Mouse (Mus musculus): ENCODE measurements around the gene Peg10. TPM values are rescaled to one million over a fixed set of nuclear protein-coding genes. Genes with fewer than 3 reads are reported as not detected.

The Peg10 gene
- total RNA-seq (2021): 1 to 10 TPM; 1.1 to 1.5 TPM
- long read RNA-seq, experiment 1: 0 reads
- long read RNA-seq, experiment 2: 0 reads

- H3K4me3 ChIP-seq: peak within 1 kb of the TSS; percentile 84
- intact Hi-C loops (cut with DNase I): loop anchor here (5.0 to 10.0 kb wide), 2 partner anchors 40 to 192 kb away; no protein-coding TSS in a partner anchor
- peak within 1 kb of the TSS; percentile 84 for H3K27ac ChIP-seq
- peak; percentile 86 for DNase-seq
- peak; percentile 73 for TF ChIP-seq CTCF (IDR thresholded peaks at IDR 0.05)
Observed at GRCm38 (mm10) chr6:4746696-4747439, at the start of gene Peg10, which contains the start of gene Sgce. Gene Peg10 (plus strand): TSS chr6:4747306. Gene Sgce (minus strand): TSS chr6:4747207.

- peak; percentile 70 for DNase-seq
- no peak for TF ChIP-seq CTCF (IDR thresholded peaks at IDR 0.05)
- intact Hi-C loops (cut with DNase I): loop anchor here (10.0 kb wide), 1 partner anchor 147 kb away; no protein-coding TSS in a partner anchor
- no peak overlapping the region for H3K4me3 ChIP-seq
- peak overlapping the region; percentile 38; the same call in 1 of the 2 replicates for H3K27ac ChIP-seq
Observed at GRCm38 (mm10) chr6:4701641-4702040, 45.5 kb upstream of the Peg10 start.

GRCm38 (mm10) chr6:4703908-4704307 is 43.2 kb upstream of the Peg10 start:
- intact Hi-C loops (cut with DNase I): loop anchor here (10.0 kb wide), 1 partner anchor 149 kb away; no protein-coding TSS in a partner anchor
- no peak overlapping the region for H3K27ac ChIP-seq

GRCm38 (mm10) chr6:4706415-4706814 is 40.7 kb upstream of the Peg10 start:
- Histone ChIP-seq H3K4me3 (no peak overlapping the region), H3K27ac (peak overlapping the region; percentile 9; the same call in 1 of the 2 replicates)
- intact Hi-C loops (cut with DNase I): loop anchor here (5.0 to 10.0 kb wide), 4 partner anchors 41 to 406 kb away; partner anchors contain the start of genes Peg10 and Sgce
- peak; percentile 62 for DNase-seq
- TF ChIP-seq CTCF (IDR thresholded peaks at IDR 0.05): peak; percentile 24; the same call in 1 of the 2 replicates

More at GRCm38 (mm10) chr6:4703908-4704307, 43.2 kb upstream of the Peg10 start:
- no peak overlapping the region for H3K4me3 ChIP-seq
- TF ChIP-seq CTCF (IDR thresholded peaks at IDR 0.05): no peak
- DNase-seq: no peak

DNA sequence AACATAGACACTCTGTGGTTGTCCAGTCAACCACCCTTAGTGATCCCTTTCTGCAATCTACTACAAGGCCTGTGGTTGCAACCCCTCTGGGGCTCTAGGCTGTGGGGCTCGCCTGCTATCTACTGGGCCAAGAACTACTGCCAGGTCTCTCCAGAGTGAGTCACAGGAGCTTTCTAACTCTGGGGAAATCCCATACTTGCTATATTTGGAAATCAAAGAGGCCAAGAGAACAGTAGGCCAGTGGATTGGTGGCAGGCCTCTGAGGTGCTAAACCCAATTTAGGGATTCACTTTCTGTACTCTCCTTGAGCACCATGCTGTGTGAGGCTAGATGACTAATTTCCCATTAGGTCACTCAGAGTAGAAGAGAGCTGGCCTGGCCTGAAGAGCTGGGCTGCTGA is 38.1 kb upstream of the Peg10 start:
- DNase-seq: peak; percentile 57
- no peak for TF ChIP-seq CTCF (IDR thresholded peaks at IDR 0.05)
- Histone ChIP-seq H3K27ac (no peak overlapping the region), H3K4me3 (no peak overlapping the region)
- intact Hi-C loops (cut with DNase I): loop anchor here (5.0 to 10.0 kb wide), 4 partner anchors 38 to 403 kb away; partner anchors contain the start of genes Peg10 and Sgce

GRCm38 (mm10) chr6:4716171-4716570 is 30.9 kb upstream of the Peg10 start:
- intact Hi-C loops (cut with DNase I): no loop called here
- Histone ChIP-seq H3K27ac (no peak overlapping the region), H3K4me3 (no peak overlapping the region)
- no peak for DNase-seq
- no peak for TF ChIP-seq CTCF (IDR thresholded peaks at IDR 0.05)

- Histone ChIP-seq H3K27ac (no peak overlapping the region), H3K4me3 (no peak overlapping the region)
- no peak for TF ChIP-seq CTCF (IDR thresholded peaks at IDR 0.05)
- intact Hi-C loops (cut with DNase I): no loop called here
- DNase-seq: no peak
Observed at GRCm38 (mm10) chr6:4717344-4717743, 29.8 kb upstream of the Peg10 start.

DNA sequence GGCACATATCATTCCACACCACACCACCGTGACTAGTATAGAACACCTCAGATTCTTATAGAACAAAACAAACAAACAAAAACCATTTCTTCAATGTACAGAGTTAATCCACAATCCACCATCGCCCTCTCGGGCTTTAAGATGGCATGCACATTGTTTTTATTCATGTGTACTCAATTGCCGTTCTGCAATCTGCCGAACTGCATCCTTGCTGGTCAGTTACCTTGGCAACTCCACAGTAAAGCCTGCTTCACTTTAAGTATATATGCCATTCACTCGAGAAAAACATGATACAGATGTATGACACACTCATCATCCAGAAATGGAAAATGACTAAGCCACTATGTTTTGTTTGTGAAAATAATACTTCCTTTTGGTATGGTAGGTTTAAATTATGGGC is 25.0 kb upstream of the Peg10 start:
- intact Hi-C loops (cut with DNase I): no loop called here
- no peak for DNase-seq

DNA sequence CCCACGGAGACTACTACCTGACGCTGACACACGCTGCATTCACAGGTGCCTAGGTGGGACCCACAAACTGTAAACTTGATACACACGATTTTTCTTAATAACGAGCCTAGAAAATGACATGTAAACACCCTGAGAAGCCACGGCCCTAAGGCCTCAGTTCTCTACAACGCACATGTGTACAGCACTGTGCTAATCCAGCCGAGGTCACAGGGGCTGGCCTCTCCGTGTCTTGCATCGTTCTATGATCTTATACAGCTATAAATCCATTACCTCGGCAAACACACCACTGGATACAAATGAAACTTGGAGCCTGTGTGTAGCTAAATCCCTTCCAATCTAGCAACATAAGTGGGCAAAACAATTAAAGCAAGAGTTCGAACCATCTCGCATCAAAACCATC is 24.4 kb upstream of the Peg10 start:
- DNase-seq: no peak
- no peak overlapping the region for H3K4me3 ChIP-seq
- H3K27ac ChIP-seq: no peak overlapping the region
- no peak for TF ChIP-seq CTCF (IDR thresholded peaks at IDR 0.05)
- intact Hi-C loops (cut with DNase I): no loop called here

More for the DNA sequence above, 25.0 kb upstream of the Peg10 start:
- no peak for TF ChIP-seq CTCF (IDR thresholded peaks at IDR 0.05)
- Histone ChIP-seq H3K27ac (no peak overlapping the region), H3K4me3 (no peak overlapping the region)

DNA sequence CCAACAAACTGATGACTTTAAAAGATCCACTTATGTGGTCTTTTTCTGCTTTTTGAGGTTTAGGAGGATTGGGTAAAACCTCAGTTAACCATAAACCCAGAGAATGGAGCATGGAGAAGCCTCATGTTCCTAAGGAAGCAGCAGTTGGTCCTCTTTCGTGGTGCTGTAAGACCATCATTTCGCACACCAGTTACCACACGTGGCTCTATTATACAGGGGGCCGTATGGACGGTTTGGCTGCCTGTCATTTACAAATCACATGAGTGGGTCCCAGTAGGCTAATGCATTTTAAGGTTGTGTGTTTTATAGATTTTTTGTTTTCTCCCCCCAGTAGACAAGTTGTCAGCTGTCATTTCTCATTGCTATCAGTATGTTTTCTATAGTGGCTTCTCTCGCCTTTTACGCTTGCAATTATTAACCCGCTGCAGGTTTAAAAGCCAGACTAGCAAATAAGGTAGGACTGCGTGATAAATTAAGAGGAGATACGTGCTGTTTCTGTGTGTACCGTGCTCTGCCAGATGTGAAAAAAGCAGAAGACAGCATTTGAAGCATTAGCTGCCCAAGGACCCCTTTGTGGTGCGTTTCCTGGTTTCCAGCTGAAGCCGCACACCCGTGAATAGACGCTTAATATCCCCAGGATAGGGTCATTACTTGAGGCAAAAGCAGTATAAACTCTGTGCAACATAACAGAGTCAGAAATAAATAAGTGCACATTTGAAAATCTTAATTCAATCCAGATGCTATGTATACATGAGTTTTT is 22.9 kb upstream of the Peg10 start:
- H3K4me3 ChIP-seq: no peak overlapping the region
- no peak for DNase-seq
- no peak for TF ChIP-seq CTCF (IDR thresholded peaks at IDR 0.05)
- intact Hi-C loops (cut with DNase I): no loop called here
- H3K27ac ChIP-seq: no peak overlapping the region

DNA sequence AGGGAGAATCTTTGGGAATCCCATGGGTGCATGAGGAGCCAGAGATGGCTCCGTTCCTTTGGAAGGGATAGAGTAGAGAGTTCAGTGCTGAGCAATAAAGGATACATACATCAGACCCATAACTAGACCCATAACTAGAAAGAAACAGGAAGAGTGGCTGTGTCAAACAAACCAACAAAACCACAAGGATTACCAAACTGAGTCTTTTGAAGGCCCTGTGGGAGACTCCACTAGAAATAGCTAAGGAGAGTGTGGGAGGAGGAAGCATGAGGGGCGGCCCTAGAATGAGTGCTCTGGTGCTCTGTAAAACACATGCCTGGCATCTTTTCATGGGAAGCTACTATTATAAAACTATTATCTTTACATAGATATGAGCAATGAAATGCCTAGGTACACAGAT is 18.8 kb upstream of the Peg10 start:
- no peak overlapping the region for H3K27ac ChIP-seq
- TF ChIP-seq CTCF (IDR thresholded peaks at IDR 0.05): no peak
- no peak overlapping the region for H3K4me3 ChIP-seq
- no peak for DNase-seq
- intact Hi-C loops (cut with DNase I): no loop called here

DNA sequence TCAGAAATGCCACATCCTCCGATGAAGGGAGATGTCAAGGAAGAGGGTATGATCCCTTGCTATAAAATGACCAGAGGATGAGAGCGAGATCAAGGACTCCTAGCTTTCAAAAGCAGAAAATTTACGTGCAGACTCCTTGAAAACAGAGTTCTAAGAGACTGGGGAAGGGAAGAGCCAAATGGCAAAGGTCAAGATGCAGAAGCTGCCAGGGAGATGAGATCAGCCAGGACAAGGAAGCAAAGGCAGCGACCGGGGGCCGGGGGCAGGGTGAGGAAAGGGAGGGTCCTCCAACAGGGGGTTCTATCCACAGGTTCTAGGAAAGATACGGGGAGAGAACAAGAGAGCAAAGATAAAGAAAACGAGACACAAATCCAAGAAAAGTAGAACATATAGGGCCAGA is 15.4 kb upstream of the Peg10 start:
- intact Hi-C loops (cut with DNase I): no loop called here
- TF ChIP-seq CTCF (IDR thresholded peaks at IDR 0.05): no peak
- no peak overlapping the region for H3K27ac ChIP-seq
- H3K4me3 ChIP-seq: no peak overlapping the region
- no peak for DNase-seq

GRCm38 (mm10) chr6:4733208-4733607 is 13.9 kb upstream of the Peg10 start:
- no peak overlapping the region for H3K27ac ChIP-seq
- DNase-seq: no peak
- H3K4me3 ChIP-seq: no peak overlapping the region
- no peak for TF ChIP-seq CTCF (IDR thresholded peaks at IDR 0.05)
- intact Hi-C loops (cut with DNase I): no loop called here
